Mouse (Mus musculus) heart, adult 9 months (tissue): Measurements from ENCODE around the gene Apcs.

Source experiments
- DNase-seq, 2 experiments: peaks; one replicate each; pipeline ENCODE4 v3.0.0; 2022; ENCODE audit warnings: low spot score in 2 of 2

The Apcs gene

DNA sequence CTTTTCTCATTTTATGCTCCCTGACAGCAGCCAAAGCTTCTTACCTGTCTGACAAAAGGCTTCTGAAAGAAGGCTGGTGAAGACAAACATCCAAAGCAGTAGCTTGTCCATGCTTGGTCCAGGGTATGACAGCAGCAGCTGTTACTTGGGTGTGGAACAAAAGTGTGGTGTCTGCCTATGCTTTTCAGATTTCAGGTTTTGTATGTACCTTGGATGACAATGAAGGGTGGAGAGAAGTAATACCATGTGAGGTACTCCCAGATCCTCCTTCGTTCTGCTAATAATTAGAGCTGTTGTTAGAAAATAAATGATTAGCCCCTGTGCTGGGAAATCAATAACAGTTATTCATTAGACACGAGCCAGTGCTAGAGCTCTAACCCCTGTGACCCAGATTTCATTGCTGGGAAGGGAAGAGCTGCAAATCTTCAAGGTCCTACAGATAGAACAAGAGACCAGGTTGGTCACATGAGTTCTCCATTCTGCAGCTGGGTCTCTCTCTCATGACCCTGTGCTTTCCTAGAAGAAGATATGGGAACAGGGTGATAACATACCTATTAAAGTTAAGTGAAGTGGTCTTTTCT lies at the start of gene Apcs:
Gene Apcs (minus strand): TSS at position 265 of the 581 bp plus-strand sequence.
- no peak for DNase-seq

- DNase-seq = no peak
Observed at GRCm38 (mm10) chr1:172932197-172932596, 37.4 kb upstream of the Apcs start.

DNA sequence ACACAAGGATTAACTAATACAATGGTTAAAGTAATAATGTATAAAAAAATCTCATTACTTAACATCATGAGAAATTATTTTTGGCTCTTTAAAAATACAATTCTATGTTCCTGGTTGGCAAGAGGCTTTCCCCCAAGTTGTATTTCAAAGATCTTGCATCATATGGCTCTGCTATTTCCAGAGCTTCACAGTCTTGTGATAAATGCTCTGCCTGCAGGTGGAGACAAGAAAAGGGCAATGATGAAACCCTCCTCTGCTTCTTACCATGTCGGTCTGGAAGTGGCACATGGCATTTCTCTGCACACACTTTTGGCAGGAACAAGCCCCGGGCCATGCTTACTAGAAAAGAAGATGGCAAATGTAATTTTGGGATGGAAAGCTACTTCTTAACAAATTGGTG lies 23.6 kb upstream of the Apcs start:
- no peak for DNase-seq

GRCm38 (mm10) chr1:172917115-172917514 lies 22.3 kb upstream of the Apcs start:
- no peak for DNase-seq

GRCm38 (mm10) chr1:172903313-172903712 lies 8.5 kb upstream of the Apcs start:
- no peak for DNase-seq

DNA sequence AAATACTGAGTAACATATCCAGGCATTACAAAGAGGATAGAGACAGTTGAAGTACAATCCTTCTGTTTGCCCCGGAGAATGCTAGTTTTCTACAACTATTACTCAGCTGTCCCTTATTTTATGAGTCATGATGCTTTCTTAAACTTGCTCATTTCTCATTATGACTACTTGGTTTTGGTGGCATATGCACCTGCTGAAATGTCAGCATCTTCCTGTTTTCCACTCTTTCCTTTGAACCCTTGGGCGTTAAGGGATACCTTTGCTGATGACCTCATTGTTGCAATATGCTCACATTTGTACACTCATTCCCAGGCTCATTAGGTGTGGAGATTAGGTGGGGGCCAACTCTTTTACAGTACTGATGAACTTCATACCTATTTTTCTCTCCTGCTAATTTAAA lies 594 bp upstream of the Apcs start:
- no peak for DNase-seq

GRCm38 (mm10) chr1:172876675-172877074 lies 18.2 kb downstream of the Apcs start:
- no peak for DNase-seq

DNA sequence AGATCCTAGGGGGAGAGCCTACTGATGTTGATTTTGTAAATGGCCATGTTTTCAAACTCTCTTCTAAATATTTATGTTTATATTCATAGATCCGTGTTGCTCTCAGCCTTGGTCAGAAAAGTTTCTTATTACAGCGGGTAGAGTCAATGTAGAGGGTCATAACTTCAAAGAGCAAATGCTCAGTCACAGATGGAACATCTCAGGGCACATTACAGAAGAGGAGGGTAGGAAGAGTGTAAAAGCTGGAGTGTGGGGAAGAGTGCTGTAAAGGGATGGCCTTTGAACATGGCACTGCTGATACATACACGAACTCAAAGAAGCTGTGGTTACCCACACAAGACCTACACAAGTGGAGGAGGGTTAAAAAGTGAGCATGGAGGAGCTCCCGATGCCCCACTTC lies 19.6 kb downstream of the Apcs start:
- no peak for DNase-seq

DNA sequence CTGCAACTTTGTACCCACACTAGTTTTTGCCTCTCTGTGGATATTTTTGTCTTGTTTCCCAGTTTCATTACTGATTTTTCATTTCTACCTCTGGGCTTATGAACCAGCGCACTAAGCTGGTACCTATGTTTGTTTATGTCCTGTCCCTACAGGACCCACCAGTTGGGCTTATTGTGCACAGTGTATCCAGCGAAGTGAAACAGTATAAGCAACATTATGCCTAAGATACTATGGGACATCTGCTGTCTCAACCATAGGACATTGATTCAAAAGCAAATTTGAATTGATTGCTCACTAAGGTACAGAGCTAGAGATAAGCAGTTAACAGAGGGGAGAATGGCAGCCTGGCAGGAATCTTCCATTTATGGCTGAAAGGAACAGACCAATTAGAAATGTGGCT lies 46.7 kb downstream of the Apcs start:
- no peak for DNase-seq

- DNase-seq = no peak
Observed at GRCm38 (mm10) chr1:172847044-172847761, 47.6 kb downstream of the Apcs start.
